Mouse (Mus musculus) embryonic fibroblast, embryonic 13.5 days (primary cell): ENCODE measurements around the gene Defa25.
"Not testable (repeated sequence)": the region's sequence is repeated elsewhere in the genome, so short reads cannot be mapped to it uniquely, and the experiment has no call there.

Source experiments
- CTCF ChIP-seq: IDR thresholded peaks from 2 replicates; pipeline ENCODE4 v1.5.1; 2011; ENCODE audit warnings: mild to moderate bottlenecking, control low read depth, low read length, moderate library complexity, borderline replicate concordance; ENCODE audit not compliant: insufficient read depth
- POLR2A ChIP-seq: IDR thresholded peaks from 2 replicates; pipeline ENCODE4 v1.6.1; 2011; ENCODE audit warnings: low read depth, mild to moderate bottlenecking, control low read depth, low read length, moderate library complexity

- not testable (repeated sequence) for TF ChIP-seq CTCF, POLR2A
Measured at GRCm38 (mm10) chr8:21095950-21096349, 11.7 kb downstream of the Defa25 start, which contains the start of gene Gm14851.
